Mouse (Mus musculus): ENCODE measurements around the gene Vamp2. TPM values are rescaled to one million over a fixed set of nuclear protein-coding genes. Genes with fewer than 3 reads are reported as not detected.

Gene Vamp2
- total RNA-seq, 1 experiment, result 7.1 TPM

DNA sequence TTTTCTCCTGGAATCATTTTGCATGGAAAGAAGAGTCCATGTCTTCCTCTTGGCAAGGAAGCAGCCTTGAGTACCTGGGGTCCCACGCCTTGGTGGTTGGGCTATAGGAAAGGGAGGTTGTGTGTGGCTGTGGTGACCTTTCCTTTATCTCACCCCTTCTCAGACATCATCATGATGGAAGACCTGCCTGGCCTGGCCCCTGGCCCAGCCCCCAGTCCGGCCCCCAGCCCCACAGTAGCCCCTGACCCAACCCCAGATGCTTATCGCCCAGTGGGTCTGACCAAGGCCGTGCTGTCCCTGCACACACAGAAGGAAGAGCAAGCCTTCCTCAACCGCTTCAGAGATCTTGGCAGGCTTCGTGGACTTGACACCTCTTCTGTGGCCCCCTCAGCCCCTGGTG, 16.9 kb downstream of the Vamp2 start:
- Histone ChIP-seq H3K36me3 (ENCODE audit: control insufficient read depth, insufficient read depth, low read length, poor library complexity, severe bottlenecking) (peaks cover 65% of the 10 kb centered on the region), H3K9me3 (ENCODE audit: control insufficient read depth, insufficient read depth, low read depth, low read length) (no peaks in the 10 kb centered on the region), H3K4me1 (ENCODE audit: control insufficient read depth in 2 of 2, insufficient read depth in 2 of 2, low read length in 2 of 2, poor library complexity in 1 of 2) (peaks cover 2 to 7% of the 10 kb centered on the region in 2 experiments; a peak in 1 of 4 replicates), H3K4me3 (ENCODE audit: insufficient read depth in 1 of 2, low read depth in 1 of 2, low read length in 2 of 2, poor library complexity in 1 of 2, severe bottlenecking in 1 of 2) (no peak overlapping the region), H3K27ac (ENCODE audit: insufficient read depth, low read depth, low read length, poor library complexity, severe bottlenecking) (no peak overlapping the region), H3K9ac (ENCODE audit: insufficient read depth, low read depth, low read length, poor library complexity, severe bottlenecking) (no peak overlapping the region)
- in situ Hi-C loops (cut with MboI; ENCODE audit: low sequenced_read_pairs in 2 of 2, unreplicated experiment in 2 of 2), result no loop called here
- TF ChIP-seq HCFC1 (IDR thresholded peaks at IDR 0.05; ENCODE audit: borderline replicate concordance, insufficient read depth, low read length) (no peak), MAFK (IDR thresholded peaks at IDR 0.05; ENCODE audit: insufficient read depth, low read depth, low read length) (no peak), ZC3H11A (IDR thresholded peaks at IDR 0.05; ENCODE audit: borderline replicate concordance, low read depth, low read length) (no peak), ZNF384 (IDR thresholded peaks at IDR 0.05; ENCODE audit: low read depth, low read length) (no peak), CHD2 (IDR thresholded peaks at IDR 0.05; ENCODE audit: low read depth, low read length) (no peak)
- no peak for DNase-seq (ENCODE audit: low read depth, low spot score)

DNA sequence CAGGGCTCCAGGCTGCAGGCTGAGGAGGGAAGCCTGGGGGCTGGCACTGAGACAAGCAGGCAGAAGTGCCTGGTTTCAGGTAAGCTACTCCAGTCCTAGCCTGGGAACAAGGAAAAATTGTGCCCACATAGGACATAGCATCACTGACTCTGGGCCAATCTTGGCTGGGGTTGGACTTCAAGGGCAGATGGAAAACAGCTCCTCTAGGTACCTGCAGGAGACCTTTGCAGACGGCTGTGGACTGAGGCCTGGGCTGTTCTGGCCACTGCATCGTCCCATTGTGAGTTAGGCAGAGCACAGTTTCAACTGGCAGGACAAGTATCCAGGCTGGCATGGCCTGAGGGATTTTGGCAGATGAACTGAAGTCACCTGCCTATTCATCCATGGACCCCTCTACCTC, 17.5 kb downstream of the Vamp2 start:
- Histone ChIP-seq H3K9me3 (ENCODE audit: control insufficient read depth, insufficient read depth, low read depth, low read length) (no peaks in the 10 kb centered on the region), H3K36me3 (ENCODE audit: control insufficient read depth, insufficient read depth, low read length, poor library complexity, severe bottlenecking) (peaks cover 62% of the 10 kb centered on the region), H3K27ac (ENCODE audit: insufficient read depth, low read depth, low read length, poor library complexity, severe bottlenecking) (no peak overlapping the region), H3K9ac (ENCODE audit: insufficient read depth, low read depth, low read length, poor library complexity, severe bottlenecking) (no peak overlapping the region), H3K4me3 (ENCODE audit: insufficient read depth in 1 of 2, low read depth in 1 of 2, low read length in 2 of 2, poor library complexity in 1 of 2, severe bottlenecking in 1 of 2) (no peak overlapping the region), H3K4me1 (ENCODE audit: control insufficient read depth in 2 of 2, insufficient read depth in 2 of 2, low read length in 2 of 2, poor library complexity in 1 of 2) (peaks cover 2 to 7% of the 10 kb centered on the region in 2 experiments; a peak in 1 of 4 replicates)
- DNase-seq (ENCODE audit: low read depth, low spot score), result no peak
- TF ChIP-seq ZNF384 (IDR thresholded peaks at IDR 0.05; ENCODE audit: low read depth, low read length) (no peak), MAFK (IDR thresholded peaks at IDR 0.05; ENCODE audit: insufficient read depth, low read depth, low read length) (no peak), ZC3H11A (IDR thresholded peaks at IDR 0.05; ENCODE audit: borderline replicate concordance, low read depth, low read length) (no peak), HCFC1 (IDR thresholded peaks at IDR 0.05; ENCODE audit: borderline replicate concordance, insufficient read depth, low read length) (no peak), CHD2 (IDR thresholded peaks at IDR 0.05; ENCODE audit: low read depth, low read length) (no peak)
- in situ Hi-C loops (cut with MboI; ENCODE audit: low sequenced_read_pairs in 2 of 2, unreplicated experiment in 2 of 2), result no loop called here

DNA sequence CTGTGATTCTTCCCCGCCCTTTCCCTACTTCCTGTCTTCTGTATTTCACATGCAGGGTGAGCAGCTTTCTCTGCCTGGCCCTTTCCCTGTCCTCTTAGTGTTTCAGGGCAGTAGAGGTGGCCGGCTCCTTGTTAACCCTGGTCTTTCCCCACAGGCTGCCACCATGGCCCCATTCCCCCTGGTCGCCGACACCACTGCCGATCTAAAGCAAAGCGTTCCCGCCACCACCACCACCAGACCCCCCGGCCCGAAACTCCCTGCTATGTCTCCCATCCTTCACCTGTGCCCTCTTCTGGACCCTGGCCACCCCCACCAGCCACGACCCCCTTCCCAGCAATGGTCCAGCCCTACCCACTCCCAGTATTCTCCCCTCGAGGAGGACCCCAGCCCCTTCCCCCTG, 18.0 kb downstream of the Vamp2 start:
- Histone ChIP-seq H3K4me3 (ENCODE audit: insufficient read depth in 1 of 2, low read depth in 1 of 2, low read length in 2 of 2, poor library complexity in 1 of 2, severe bottlenecking in 1 of 2) (no peak overlapping the region), H3K36me3 (ENCODE audit: control insufficient read depth, insufficient read depth, low read length, poor library complexity, severe bottlenecking) (peaks cover 57% of the 10 kb centered on the region), H3K27ac (ENCODE audit: insufficient read depth, low read depth, low read length, poor library complexity, severe bottlenecking) (no peak overlapping the region), H3K4me1 (ENCODE audit: control insufficient read depth in 2 of 2, insufficient read depth in 2 of 2, low read length in 2 of 2, poor library complexity in 1 of 2) (peaks cover 2 to 7% of the 10 kb centered on the region in 2 experiments; a peak in 1 of 4 replicates), H3K9me3 (ENCODE audit: control insufficient read depth, insufficient read depth, low read depth, low read length) (no peaks in the 10 kb centered on the region), H3K9ac (ENCODE audit: insufficient read depth, low read depth, low read length, poor library complexity, severe bottlenecking) (no peak overlapping the region)
- DNase-seq (ENCODE audit: low read depth, low spot score), result no peak
- TF ChIP-seq HCFC1 (IDR thresholded peaks at IDR 0.05; ENCODE audit: borderline replicate concordance, insufficient read depth, low read length) (no peak), CHD2 (IDR thresholded peaks at IDR 0.05; ENCODE audit: low read depth, low read length) (no peak), ZC3H11A (IDR thresholded peaks at IDR 0.05; ENCODE audit: borderline replicate concordance, low read depth, low read length) (no peak), ZNF384 (IDR thresholded peaks at IDR 0.05; ENCODE audit: low read depth, low read length) (no peak), MAFK (IDR thresholded peaks at IDR 0.05; ENCODE audit: insufficient read depth, low read depth, low read length) (no peak)
- in situ Hi-C loops (cut with MboI; ENCODE audit: low sequenced_read_pairs in 2 of 2, unreplicated experiment in 2 of 2), result no loop called here

DNA sequence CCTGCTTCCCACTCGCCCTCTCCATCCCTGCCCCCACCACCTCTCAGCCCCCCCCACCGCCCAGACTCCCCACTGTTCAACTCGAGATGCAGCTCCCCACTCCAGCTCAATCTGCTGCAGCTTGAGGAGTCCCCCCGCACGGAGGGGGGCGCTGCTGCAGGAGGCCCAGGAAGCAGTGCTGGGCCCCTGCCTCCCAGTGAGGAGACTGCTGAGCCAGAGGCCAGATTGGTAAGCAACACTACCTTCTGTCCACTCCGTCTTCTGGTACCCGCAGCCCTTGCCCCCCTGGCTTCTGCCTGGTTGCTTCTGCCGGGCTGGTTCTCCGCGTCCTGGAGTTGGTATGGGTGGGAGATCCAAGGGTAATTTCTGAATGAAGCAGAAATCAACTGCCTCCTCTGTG, 18.6 kb downstream of the Vamp2 start:
- H3K27ac ChIP-seq (ENCODE audit: insufficient read depth, low read depth, low read length, poor library complexity, severe bottlenecking), result no peak overlapping the region
- H3K36me3 ChIP-seq (ENCODE audit: control insufficient read depth, insufficient read depth, low read length, poor library complexity, severe bottlenecking), result peaks cover 52% of the 10 kb centered on the region
- in situ Hi-C loops (cut with MboI; ENCODE audit: low sequenced_read_pairs in 2 of 2, unreplicated experiment in 2 of 2), result no loop called here
- no peaks in the 10 kb centered on the region for H3K9me3 ChIP-seq (ENCODE audit: control insufficient read depth, insufficient read depth, low read depth, low read length)
- no peak for DNase-seq (ENCODE audit: low read depth, low spot score)
- H3K9ac ChIP-seq (ENCODE audit: insufficient read depth, low read depth, low read length, poor library complexity, severe bottlenecking), result no peak overlapping the region
- TF ChIP-seq MAFK (IDR thresholded peaks at IDR 0.05; ENCODE audit: insufficient read depth, low read depth, low read length), result no peak
- TF ChIP-seq CHD2 (IDR thresholded peaks at IDR 0.05; ENCODE audit: low read depth, low read length), result no peak
- no peak for TF ChIP-seq ZC3H11A (IDR thresholded peaks at IDR 0.05; ENCODE audit: borderline replicate concordance, low read depth, low read length)
- TF ChIP-seq ZNF384 (IDR thresholded peaks at IDR 0.05; ENCODE audit: low read depth, low read length), result no peak
- TF ChIP-seq HCFC1 (IDR thresholded peaks at IDR 0.05; ENCODE audit: borderline replicate concordance, insufficient read depth, low read length), result no peak
- peaks cover 2 to 7% of the 10 kb centered on the region in 2 experiments; a peak in 1 of 4 replicates for H3K4me1 ChIP-seq (ENCODE audit: control insufficient read depth in 2 of 2, insufficient read depth in 2 of 2, low read length in 2 of 2, poor library complexity in 1 of 2)
- H3K4me3 ChIP-seq (ENCODE audit: insufficient read depth in 1 of 2, low read depth in 1 of 2, low read length in 2 of 2, poor library complexity in 1 of 2, severe bottlenecking in 1 of 2), result no peak overlapping the region

DNA sequence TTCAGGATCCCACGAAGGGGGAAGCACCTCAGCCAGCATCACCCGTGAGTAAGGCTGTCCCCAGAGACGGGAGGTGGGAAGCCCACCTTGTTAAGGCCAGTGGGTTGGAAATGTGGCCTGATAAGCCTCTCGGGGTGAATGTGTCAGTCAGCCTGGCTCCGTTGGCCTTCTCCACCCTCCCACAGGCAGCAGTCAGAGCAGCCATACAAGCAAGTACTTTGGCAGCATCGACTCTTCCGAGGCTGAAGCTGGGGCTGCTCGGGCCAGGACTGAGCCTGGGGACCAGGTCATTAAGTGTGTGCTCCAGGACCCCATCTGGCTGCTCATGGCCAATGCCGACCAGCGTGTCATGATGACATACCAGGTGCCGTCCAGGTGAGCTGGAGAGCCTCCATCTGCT, 19.4 kb downstream of the Vamp2 start:
- H3K36me3 ChIP-seq (ENCODE audit: control insufficient read depth, insufficient read depth, low read length, poor library complexity, severe bottlenecking), result peaks cover 43% of the 10 kb centered on the region
- no peak overlapping the region for H3K9ac ChIP-seq (ENCODE audit: insufficient read depth, low read depth, low read length, poor library complexity, severe bottlenecking)
- DNase-seq (ENCODE audit: low read depth, low spot score), result no peak
- H3K27ac ChIP-seq (ENCODE audit: insufficient read depth, low read depth, low read length, poor library complexity, severe bottlenecking), result no peak overlapping the region
- H3K4me3 ChIP-seq (ENCODE audit: insufficient read depth in 1 of 2, low read depth in 1 of 2, low read length in 2 of 2, poor library complexity in 1 of 2, severe bottlenecking in 1 of 2), result no peak overlapping the region
- H3K9me3 ChIP-seq (ENCODE audit: control insufficient read depth, insufficient read depth, low read depth, low read length), result no peaks in the 10 kb centered on the region
- no peak for TF ChIP-seq ZNF384 (IDR thresholded peaks at IDR 0.05; ENCODE audit: low read depth, low read length)
- no peak for TF ChIP-seq MAFK (IDR thresholded peaks at IDR 0.05; ENCODE audit: insufficient read depth, low read depth, low read length)
- TF ChIP-seq ZC3H11A (IDR thresholded peaks at IDR 0.05; ENCODE audit: borderline replicate concordance, low read depth, low read length), result no peak
- TF ChIP-seq CHD2 (IDR thresholded peaks at IDR 0.05; ENCODE audit: low read depth, low read length), result no peak
- no peak for TF ChIP-seq HCFC1 (IDR thresholded peaks at IDR 0.05; ENCODE audit: borderline replicate concordance, insufficient read depth, low read length)
- peaks cover 2 to 7% of the 10 kb centered on the region in 2 experiments; a peak in 1 of 4 replicates for H3K4me1 ChIP-seq (ENCODE audit: control insufficient read depth in 2 of 2, insufficient read depth in 2 of 2, low read length in 2 of 2, poor library complexity in 1 of 2)
- in situ Hi-C loops (cut with MboI; ENCODE audit: low sequenced_read_pairs in 2 of 2, unreplicated experiment in 2 of 2), result no loop called here
